Mouse (Mus musculus): ENCODE data around the gene Basp1. TPM values are rescaled to one million over a fixed set of nuclear protein-coding genes. Genes with fewer than 3 reads are reported as not detected.

Basp1 gene
- polyA plus RNA-seq, 1 experiment, result 13.9 TPM

DNA sequence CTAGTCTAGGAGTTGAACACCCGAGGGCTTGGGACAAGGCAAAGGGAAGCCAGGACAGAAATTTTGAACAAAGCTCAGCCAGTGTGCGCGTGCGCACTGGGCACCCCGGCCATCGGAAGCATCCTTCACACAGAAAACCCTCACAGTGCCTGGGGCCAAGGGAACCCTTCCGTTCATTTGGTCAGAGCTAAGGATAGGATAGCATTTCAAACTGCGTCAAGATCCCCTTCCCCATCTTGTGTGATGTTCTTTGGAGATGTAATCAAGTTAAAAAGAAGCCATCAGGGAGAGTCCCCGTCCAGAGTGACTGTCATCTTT, 28.3 kb upstream of the Basp1 start:
- Histone ChIP-seq H3K27ac (ENCODE audit: control insufficient read depth, insufficient read depth, low read length) (no peak overlapping the region), H3K36me3 (ENCODE audit: control insufficient read depth, insufficient read depth, low read length) (no peaks in the 10 kb centered on the region), H3K4me1 (replicated peaks; ENCODE audit: control insufficient read depth, insufficient read depth, low read length) (0 out of 2 replicates have a peak, but pooled peaks cover 4% of the 10 kb centered on the region), H3K27me3 (ENCODE audit: control insufficient read depth, insufficient read depth, low read length) (no peaks in the 10 kb centered on the region), H3K4me3 (ENCODE audit: control insufficient read depth, insufficient read depth, low read length) (no peak overlapping the region)
- no peak for DNase-seq
- 93% methylated on average over 9 of the region's 9 CpGs for WGBS
- TF ChIP-seq POLR2A (IDR thresholded peaks at IDR 0.05; ENCODE audit: control insufficient read depth, extremely low read depth, insufficient read depth, low read length, poor library complexity) (no peak), CTCF (IDR thresholded peaks at IDR 0.05; ENCODE audit: borderline replicate concordance, control insufficient read depth, extremely low read depth, insufficient read depth, low read length, poor library complexity) (no peak)

DNA sequence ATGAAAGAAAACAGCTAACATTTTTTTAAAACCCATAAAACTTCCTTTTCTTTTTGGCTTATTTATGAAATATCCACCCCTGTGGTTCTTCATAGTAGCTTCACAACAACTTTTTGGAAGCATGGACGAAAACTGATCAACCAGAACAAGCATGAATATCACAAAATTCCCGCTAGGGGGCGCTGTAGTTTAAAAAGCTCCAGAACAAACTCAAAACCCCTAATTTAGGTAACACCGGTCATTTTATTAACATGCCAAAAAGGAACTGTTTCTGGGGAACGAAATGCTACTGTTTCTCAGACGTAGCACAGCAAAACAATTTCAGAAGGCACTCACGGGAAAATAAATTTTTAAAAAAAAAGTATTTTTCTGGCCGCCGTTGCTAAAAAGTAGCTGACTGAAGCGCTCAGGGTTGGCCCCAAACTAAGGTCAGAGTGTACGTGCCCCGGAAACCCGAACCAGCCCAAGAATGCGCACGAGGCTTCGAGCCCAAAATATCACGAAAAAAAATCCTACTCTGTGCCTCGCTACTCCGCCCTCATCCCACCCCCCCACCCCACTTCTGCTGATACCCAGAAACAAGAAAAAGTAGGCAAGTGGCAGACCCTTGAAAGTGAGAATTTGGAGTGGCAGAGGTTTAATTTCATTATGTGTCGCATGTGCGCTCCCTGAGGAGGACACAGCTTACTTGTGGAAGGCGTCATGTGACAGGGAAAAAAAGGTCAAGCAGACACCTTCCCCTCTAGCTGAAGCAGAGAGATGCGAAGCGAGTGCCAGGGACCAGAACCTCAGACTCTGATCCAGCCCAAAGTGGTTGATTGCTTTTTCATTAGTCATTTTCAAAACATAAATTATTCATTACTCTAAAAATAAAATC, 27.7 kb upstream of the Basp1 start:
- Histone ChIP-seq H3K4me1 (replicated peaks; ENCODE audit: control insufficient read depth, insufficient read depth, low read length) (0 out of 2 replicates have a peak, but pooled peaks cover 4% of the 10 kb centered on the region), H3K4me3 (ENCODE audit: control insufficient read depth, insufficient read depth, low read length) (no peak overlapping the region), H3K36me3 (ENCODE audit: control insufficient read depth, insufficient read depth, low read length) (no peaks in the 10 kb centered on the region), H3K27ac (ENCODE audit: control insufficient read depth, insufficient read depth, low read length) (no peak overlapping the region), H3K27me3 (ENCODE audit: control insufficient read depth, insufficient read depth, low read length) (no peaks in the 10 kb centered on the region)
- TF ChIP-seq CTCF (IDR thresholded peaks at IDR 0.05; ENCODE audit: borderline replicate concordance, control insufficient read depth, extremely low read depth, insufficient read depth, low read length, poor library complexity), result no peak
- TF ChIP-seq POLR2A (IDR thresholded peaks at IDR 0.05; ENCODE audit: control insufficient read depth, extremely low read depth, insufficient read depth, low read length, poor library complexity), result no peak
- WGBS, result 15% methylated on average over 24 of the region's 24 CpGs
- DNase-seq, result peak; percentile 68

DNA sequence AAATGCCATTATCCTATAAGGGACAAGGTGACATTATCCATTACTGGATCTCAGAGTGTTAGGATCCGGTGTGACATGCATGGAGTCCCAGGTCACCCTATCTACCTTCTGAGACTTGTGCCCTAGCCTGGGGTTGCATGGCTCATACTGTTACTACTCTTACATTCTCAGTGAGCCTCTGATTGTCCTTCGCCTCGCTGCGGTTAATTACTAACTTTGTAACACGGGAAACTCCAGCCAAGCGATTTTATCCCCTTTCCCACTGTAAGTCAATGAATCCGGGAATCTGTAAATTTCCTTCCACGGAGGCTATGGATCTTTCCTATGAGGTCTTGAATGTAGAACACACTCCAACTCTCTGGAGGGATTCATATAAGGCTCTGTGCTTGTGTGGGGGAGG, 26.8 kb upstream of the Basp1 start:
- Histone ChIP-seq H3K27ac (ENCODE audit: control insufficient read depth, insufficient read depth, low read length) (no peak overlapping the region), H3K4me3 (ENCODE audit: control insufficient read depth, insufficient read depth, low read length) (no peak overlapping the region), H3K27me3 (ENCODE audit: control insufficient read depth, insufficient read depth, low read length) (no peaks in the 10 kb centered on the region), H3K4me1 (replicated peaks; ENCODE audit: control insufficient read depth, insufficient read depth, low read length) (0 out of 2 replicates have a peak, but pooled peaks cover 4% of the 10 kb centered on the region), H3K36me3 (ENCODE audit: control insufficient read depth, insufficient read depth, low read length) (no peaks in the 10 kb centered on the region)
- DNase-seq, result no peak
- no peak for TF ChIP-seq CTCF (IDR thresholded peaks at IDR 0.05; ENCODE audit: borderline replicate concordance, control insufficient read depth, extremely low read depth, insufficient read depth, low read length, poor library complexity)
- TF ChIP-seq POLR2A (IDR thresholded peaks at IDR 0.05; ENCODE audit: control insufficient read depth, extremely low read depth, insufficient read depth, low read length, poor library complexity), result no peak
- 91% methylated on average over 8 of the region's 8 CpGs for WGBS

- Histone ChIP-seq H3K27me3 (ENCODE audit: control insufficient read depth, insufficient read depth, low read length) (no peaks in the 10 kb centered on the region), H3K27ac (ENCODE audit: control insufficient read depth, insufficient read depth, low read length) (no peak overlapping the region), H3K36me3 (ENCODE audit: control insufficient read depth, insufficient read depth, low read length) (no peaks in the 10 kb centered on the region), H3K4me3 (ENCODE audit: control insufficient read depth, insufficient read depth, low read length) (no peak overlapping the region), H3K4me1 (replicated peaks; ENCODE audit: control insufficient read depth, insufficient read depth, low read length) (peaks cover 2% of the 10 kb centered on the region)
- no peak for DNase-seq
- TF ChIP-seq CTCF (IDR thresholded peaks at IDR 0.05; ENCODE audit: borderline replicate concordance, control insufficient read depth, extremely low read depth, insufficient read depth, low read length, poor library complexity) (no peak), POLR2A (IDR thresholded peaks at IDR 0.05; ENCODE audit: control insufficient read depth, extremely low read depth, insufficient read depth, low read length, poor library complexity) (no peak)
- 81% methylated on average over 1 of the region's 1 CpGs for WGBS
These were observed 18.8 kb upstream of the Basp1 start for GRCm38 (mm10) chr15:25432341-25432740.

DNA sequence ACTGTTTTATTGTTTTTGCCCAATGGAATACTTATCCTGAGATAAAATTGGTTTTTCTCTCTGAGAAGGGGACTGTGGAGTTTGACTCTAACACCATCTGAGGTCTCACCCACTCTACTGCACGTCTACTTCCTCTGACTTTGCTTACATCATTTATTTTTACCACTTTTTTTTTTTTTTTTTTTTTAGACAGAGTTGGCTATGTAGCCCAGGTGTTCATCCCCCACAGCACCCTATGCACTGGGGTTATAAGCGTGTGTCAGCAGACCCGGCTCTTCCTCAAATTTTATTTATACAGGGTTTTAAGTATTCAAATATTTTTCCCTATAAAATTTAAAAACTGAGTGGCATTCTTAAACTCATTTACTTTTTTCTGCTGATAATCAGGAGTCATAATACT, 16.6 kb upstream of the Basp1 start:
- WGBS, result 5% methylated on average over 3 of the region's 3 CpGs
- Histone ChIP-seq H3K36me3 (ENCODE audit: control insufficient read depth, insufficient read depth, low read length) (no peaks in the 10 kb centered on the region), H3K4me1 (replicated peaks; ENCODE audit: control insufficient read depth, insufficient read depth, low read length) (peaks cover 2% of the 10 kb centered on the region), H3K27ac (ENCODE audit: control insufficient read depth, insufficient read depth, low read length) (no peak overlapping the region), H3K27me3 (ENCODE audit: control insufficient read depth, insufficient read depth, low read length) (no peaks in the 10 kb centered on the region), H3K4me3 (ENCODE audit: control insufficient read depth, insufficient read depth, low read length) (no peak overlapping the region)
- no peak for DNase-seq
- TF ChIP-seq POLR2A (IDR thresholded peaks at IDR 0.05; ENCODE audit: control insufficient read depth, extremely low read depth, insufficient read depth, low read length, poor library complexity), result no peak
- no peak for TF ChIP-seq CTCF (IDR thresholded peaks at IDR 0.05; ENCODE audit: borderline replicate concordance, control insufficient read depth, extremely low read depth, insufficient read depth, low read length, poor library complexity)

DNA sequence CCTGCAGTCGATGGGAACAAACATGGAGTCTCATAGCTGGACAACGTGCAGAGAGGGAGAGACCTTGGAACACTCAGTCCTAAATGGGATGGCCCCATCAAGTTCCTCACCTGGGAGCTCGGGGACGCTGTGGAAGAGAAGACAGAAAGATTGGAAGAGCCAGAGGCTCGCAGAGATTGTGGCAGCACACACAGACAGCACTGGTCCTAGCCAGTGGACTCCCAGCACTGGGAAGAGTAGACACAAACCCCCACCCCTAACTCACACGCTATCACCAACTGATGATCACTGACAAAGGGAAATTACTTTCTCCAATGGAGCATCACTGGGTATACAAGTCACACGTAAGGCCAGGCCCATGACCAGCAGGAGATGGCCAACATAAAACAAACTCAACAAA, 15.4 kb upstream of the Basp1 start:
- H3K4me1 ChIP-seq (replicated peaks; ENCODE audit: control insufficient read depth, insufficient read depth, low read length), result peaks cover 2% of the 10 kb centered on the region
- no peak for DNase-seq
- H3K27ac ChIP-seq (ENCODE audit: control insufficient read depth, insufficient read depth, low read length), result no peak overlapping the region
- H3K27me3 ChIP-seq (ENCODE audit: control insufficient read depth, insufficient read depth, low read length), result no peaks in the 10 kb centered on the region
- TF ChIP-seq POLR2A (IDR thresholded peaks at IDR 0.05; ENCODE audit: control insufficient read depth, extremely low read depth, insufficient read depth, low read length, poor library complexity), result no peak
- TF ChIP-seq CTCF (IDR thresholded peaks at IDR 0.05; ENCODE audit: borderline replicate concordance, control insufficient read depth, extremely low read depth, insufficient read depth, low read length, poor library complexity), result no peak
- WGBS, result 89% methylated on average over 7 of the region's 7 CpGs
- H3K36me3 ChIP-seq (ENCODE audit: control insufficient read depth, insufficient read depth, low read length), result no peaks in the 10 kb centered on the region
- no peak overlapping the region for H3K4me3 ChIP-seq (ENCODE audit: control insufficient read depth, insufficient read depth, low read length)
